Mouse (Mus musculus) midbrain, embryonic 15.5 days (tissue): ENCODE measurements around the gene Tm6sf1. TPM values are rescaled to one million over a fixed set of nuclear protein-coding genes. Genes with fewer than 3 reads are reported as not detected.

Source experiments
- ATAC-seq: fragments of 200-750 bp; cut with Nextera tagmentation; replicated peaks from 2 replicates; pipeline ENCODE4 v1.8.0; 2017; ENCODE audit warnings: moderate TSS enrichment
- H3K27ac ChIP-seq: fragments of 300-500 bp; sonication (generic); 2 replicates; pipeline ENCODE4 v1.5.1; 2015; ENCODE audit warnings: mild to moderate bottlenecking, inconsistent platforms
- H3K27me3 ChIP-seq: fragments of 300-500 bp; sonication (generic); replicated peaks from 2 replicates; pipeline ENCODE4 v1.6.1; 2015; ENCODE audit warnings: inconsistent platforms
- H3K36me3 ChIP-seq: fragments of 300-500 bp; sonication (generic); replicated peaks from 2 replicates; pipeline ENCODE4 v1.6.1; 2015; ENCODE audit warnings: inconsistent platforms
- H3K4me1 ChIP-seq: fragments of 300-500 bp; sonication (generic); 2 replicates; pipeline ENCODE4 v1.6.1; 2015; ENCODE audit warnings: inconsistent platforms
- H3K4me2 ChIP-seq: fragments of 300-500 bp; sonication (generic); 2 replicates; pipeline ENCODE4 v1.6.1; 2015; ENCODE audit warnings: inconsistent platforms, mild to moderate bottlenecking, moderate library complexity
- H3K4me3 ChIP-seq: fragments of 300-500 bp; sonication (generic); 2 replicates; pipeline ENCODE4 v1.5.1; 2015; ENCODE audit warnings: mild to moderate bottlenecking, inconsistent platforms
- H3K9ac ChIP-seq: fragments of 300-500 bp; sonication (generic); 2 replicates; pipeline ENCODE4 v1.6.1; 2015; ENCODE audit warnings: mild to moderate bottlenecking, inconsistent platforms
- H3K9me3 ChIP-seq: fragments of 300-500 bp; sonication (generic); 2 replicates; pipeline ENCODE4 v1.6.1; 2016; ENCODE audit warnings: inconsistent platforms
- WGBS: fragments of 180-500 bp; shearing (Covaris S2); methylation state at CpG from one replicate; pipeline ENCODE4 v1.1.7; 2015; ENCODE audit warnings: mixed read lengths; 5-methylcytosine and 5-hydroxymethylcytosine counted together
- polyA plus RNA-seq: library from polyadenylated mRNA; unstranded; fragments of >200 nt; fragmentation: Nextera tagmentation; extraction: Ambion mirVana; gene quantifications from 2 replicates; pipeline ENCODE4 v1.2.1, GENCODE M21; 2015

Tm6sf1 gene
- polyA plus RNA-seq, 1 experiment from 2014 or later, result 10.2 TPM

DNA sequence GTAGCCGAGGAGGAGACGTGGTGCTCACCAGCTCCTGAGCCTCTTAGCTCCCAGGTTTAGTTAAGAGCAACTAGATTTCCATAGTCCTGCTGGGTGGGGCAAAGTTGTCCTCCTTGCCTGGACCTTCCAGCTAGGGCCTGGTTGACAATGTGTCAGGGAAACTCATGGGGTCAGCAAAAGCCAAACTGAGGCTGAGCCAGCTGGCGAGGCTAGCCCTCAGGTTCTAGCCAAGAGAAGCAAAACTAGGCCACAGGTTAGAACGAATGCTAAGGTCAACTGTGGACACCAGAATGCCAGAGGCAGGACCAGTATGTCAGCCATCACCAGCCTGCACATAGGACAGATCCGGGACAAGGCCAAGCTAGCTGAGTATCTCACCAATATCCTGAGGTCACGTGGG lies 17.4 kb upstream of the Tm6sf1 start:
- H3K9ac ChIP-seq, result no peak overlapping the region
- H3K27ac ChIP-seq, result no peak overlapping the region
- H3K9me3 ChIP-seq, result no peaks in the 10 kb centered on the region
- no peak for ATAC-seq
- H3K27me3 ChIP-seq, result no peaks in the 10 kb centered on the region
- no peak overlapping the region for H3K4me2 ChIP-seq
- H3K4me3 ChIP-seq, result no peak overlapping the region
- no peaks in the 10 kb centered on the region for H3K4me1 ChIP-seq
- WGBS, result 89% methylated on average over 6 of the region's 6 CpGs
- H3K36me3 ChIP-seq, result no peaks in the 10 kb centered on the region

DNA sequence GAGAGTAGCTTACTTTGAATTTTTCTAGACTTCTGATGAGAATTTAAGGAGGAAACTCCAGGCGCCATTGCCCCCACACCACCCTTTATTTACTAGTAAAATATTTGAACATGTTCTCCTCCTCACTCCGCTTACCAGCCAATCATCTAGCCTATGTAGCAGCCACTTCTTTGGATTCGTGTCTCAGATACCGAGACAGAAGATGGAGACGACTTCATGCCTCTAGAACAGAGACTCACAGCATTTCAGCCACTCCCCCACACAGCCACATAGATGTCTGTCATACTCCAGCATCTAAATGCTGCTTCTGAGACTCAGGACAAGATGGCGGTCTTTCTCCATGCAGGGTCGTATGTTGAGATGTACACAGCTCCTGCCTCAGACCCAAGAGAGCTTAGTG lies 16.7 kb upstream of the Tm6sf1 start:
- no peak overlapping the region for H3K27ac ChIP-seq
- 93% methylated on average over 7 of the region's 7 CpGs for WGBS

DNA sequence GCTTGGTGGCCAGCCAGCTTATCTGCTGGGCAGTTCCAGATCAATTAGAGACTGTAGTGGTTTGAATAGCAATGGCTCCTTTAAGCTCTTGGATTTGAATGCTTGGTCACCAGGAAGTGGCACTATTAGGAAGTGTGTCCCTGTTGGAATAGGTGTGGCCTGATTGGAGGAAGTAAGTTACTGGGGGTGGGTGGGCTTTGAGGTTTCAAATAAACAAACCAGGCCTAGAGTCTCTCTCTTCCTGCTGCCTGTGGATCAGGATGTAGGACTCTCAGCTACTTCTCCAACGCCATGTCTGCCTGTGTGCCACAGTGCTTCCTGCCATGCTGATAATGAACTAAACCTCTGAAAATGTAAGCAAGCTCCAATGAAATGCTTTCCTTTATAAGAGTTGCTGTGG lies 15.8 kb upstream of the Tm6sf1 start:
- no peaks in the 10 kb centered on the region for H3K9me3 ChIP-seq
- 91% methylated on average over 1 of the region's 1 CpGs for WGBS
- no peak overlapping the region for H3K4me2 ChIP-seq
- H3K27me3 ChIP-seq, result no peaks in the 10 kb centered on the region
- no peak overlapping the region for H3K4me3 ChIP-seq
- no peaks in the 10 kb centered on the region for H3K36me3 ChIP-seq
- no peak overlapping the region for H3K9ac ChIP-seq
- no peak overlapping the region for H3K27ac ChIP-seq
- ATAC-seq, result no peak
- H3K4me1 ChIP-seq, result no peaks in the 10 kb centered on the region

More for the DNA sequence above, 16.7 kb upstream of the Tm6sf1 start:
- no peaks in the 10 kb centered on the region for H3K27me3 ChIP-seq
- H3K9me3 ChIP-seq, result no peaks in the 10 kb centered on the region
- no peak for ATAC-seq
- no peaks in the 10 kb centered on the region for H3K36me3 ChIP-seq
- H3K9ac ChIP-seq, result no peak overlapping the region
- no peak overlapping the region for H3K4me2 ChIP-seq
- no peak overlapping the region for H3K4me3 ChIP-seq
- H3K4me1 ChIP-seq, result no peaks in the 10 kb centered on the region

DNA sequence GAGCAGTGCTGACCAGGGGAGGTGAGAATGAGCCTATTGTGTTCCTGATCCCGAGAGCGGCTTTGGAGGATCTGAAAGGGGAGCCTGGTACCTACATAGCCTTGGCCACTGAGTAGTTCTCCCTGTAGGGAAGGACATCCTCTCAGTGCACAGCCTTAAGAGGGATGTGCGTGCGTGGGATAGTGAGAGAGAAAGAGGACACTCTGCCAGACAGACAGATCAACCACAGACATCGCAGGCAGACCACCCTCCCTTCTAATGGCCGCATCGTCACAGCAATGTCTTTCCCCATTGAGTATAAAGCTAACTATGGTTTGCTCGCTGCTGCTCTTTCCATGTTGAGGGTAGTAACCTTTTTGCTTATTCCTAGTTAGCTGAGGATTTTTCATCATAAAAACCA lies 14.9 kb upstream of the Tm6sf1 start:
- no peaks in the 10 kb centered on the region for H3K4me1 ChIP-seq
- no peaks in the 10 kb centered on the region for H3K36me3 ChIP-seq
- no peak overlapping the region for H3K4me2 ChIP-seq
- H3K9ac ChIP-seq, result no peak overlapping the region
- H3K27ac ChIP-seq, result no peak overlapping the region
- 69% methylated on average over 8 of the region's 8 CpGs for WGBS
- no peaks in the 10 kb centered on the region for H3K9me3 ChIP-seq
- no peaks in the 10 kb centered on the region for H3K27me3 ChIP-seq
- no peak overlapping the region for H3K4me3 ChIP-seq
- ATAC-seq, result no peak

DNA sequence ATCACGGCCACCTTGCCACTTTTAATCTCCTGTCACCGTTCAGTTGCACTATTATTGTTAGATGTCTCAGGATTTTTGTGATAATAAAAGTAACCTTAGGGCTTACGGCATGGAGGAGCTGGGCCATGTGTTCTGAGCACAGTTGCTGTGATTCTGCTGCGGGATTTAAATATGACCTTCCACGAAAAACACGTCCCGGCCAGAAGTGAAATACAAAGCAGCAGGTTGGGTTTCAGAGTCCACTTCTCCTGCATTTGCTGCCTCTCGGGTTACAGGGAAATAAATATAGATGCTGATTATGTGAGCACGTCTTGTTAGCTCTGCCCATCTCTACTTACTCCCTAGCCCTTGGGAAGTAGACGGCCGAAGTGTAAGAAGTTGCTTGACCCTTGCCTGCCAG lies 14.0 kb upstream of the Tm6sf1 start:
- Histone ChIP-seq H3K27ac (no peak overlapping the region), H3K4me2 (no peak overlapping the region), H3K4me3 (no peak overlapping the region), H3K4me1 (no peaks in the 10 kb centered on the region), H3K27me3 (no peaks in the 10 kb centered on the region), H3K36me3 (no peaks in the 10 kb centered on the region), H3K9ac (no peak overlapping the region), H3K9me3 (no peaks in the 10 kb centered on the region)
- ATAC-seq, result no peak
- 90% methylated on average over 11 of the region's 11 CpGs for WGBS

DNA sequence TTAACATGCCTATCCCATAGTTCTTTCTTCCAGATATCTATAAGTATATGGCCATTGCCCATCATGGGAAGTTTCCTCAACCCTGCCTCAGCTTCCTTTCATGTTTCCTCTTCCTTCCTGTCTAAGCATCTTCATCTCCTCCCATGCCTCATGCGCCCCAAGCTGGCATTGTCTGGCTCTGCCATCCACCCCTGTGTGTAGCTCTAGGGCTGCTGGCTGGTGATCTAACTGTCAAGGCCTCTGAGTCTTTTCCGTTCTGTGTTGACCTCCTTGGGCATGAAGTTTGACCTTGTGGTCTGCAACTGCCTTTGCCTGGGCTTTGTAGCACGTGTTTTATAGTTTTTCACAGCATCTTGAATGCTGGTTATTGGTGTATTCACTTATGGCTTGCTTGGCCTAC lies 13.5 kb upstream of the Tm6sf1 start:
- Histone ChIP-seq H3K4me3 (no peak overlapping the region), H3K27me3 (no peaks in the 10 kb centered on the region), H3K9me3 (no peaks in the 10 kb centered on the region), H3K36me3 (no peaks in the 10 kb centered on the region), H3K4me2 (no peak overlapping the region), H3K4me1 (no peaks in the 10 kb centered on the region), H3K27ac (no peak overlapping the region), H3K9ac (no peak overlapping the region)
- ATAC-seq, result no peak
- 85% methylated on average over 3 of the region's 3 CpGs for WGBS

DNA sequence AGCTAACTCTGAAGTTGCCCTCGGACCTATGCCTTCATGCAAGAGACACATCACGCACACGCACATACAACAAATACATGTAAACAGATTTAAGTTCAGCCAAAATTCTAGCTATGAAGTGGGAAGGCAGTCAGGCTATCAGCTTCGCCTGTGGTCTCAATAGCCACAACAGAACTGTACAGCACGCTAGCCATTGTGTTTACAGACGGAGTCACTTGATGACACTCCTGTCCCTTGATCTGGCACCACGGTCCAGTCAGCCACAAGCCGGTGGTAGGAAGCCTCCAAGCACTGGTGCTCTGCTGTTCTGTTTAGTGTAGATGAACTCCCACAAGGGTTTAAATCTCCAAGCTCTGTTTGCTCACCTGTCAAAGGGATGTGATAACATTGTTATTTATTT lies 12.8 kb upstream of the Tm6sf1 start:
- Histone ChIP-seq H3K4me3 (no peak overlapping the region), H3K4me2 (no peak overlapping the region), H3K27ac (no peak overlapping the region), H3K9me3 (no peaks in the 10 kb centered on the region), H3K4me1 (no peaks in the 10 kb centered on the region), H3K27me3 (no peaks in the 10 kb centered on the region), H3K9ac (no peak overlapping the region), H3K36me3 (no peaks in the 10 kb centered on the region)
- 80% methylated on average over 8 of the region's 8 CpGs for WGBS
- no peak for ATAC-seq

DNA sequence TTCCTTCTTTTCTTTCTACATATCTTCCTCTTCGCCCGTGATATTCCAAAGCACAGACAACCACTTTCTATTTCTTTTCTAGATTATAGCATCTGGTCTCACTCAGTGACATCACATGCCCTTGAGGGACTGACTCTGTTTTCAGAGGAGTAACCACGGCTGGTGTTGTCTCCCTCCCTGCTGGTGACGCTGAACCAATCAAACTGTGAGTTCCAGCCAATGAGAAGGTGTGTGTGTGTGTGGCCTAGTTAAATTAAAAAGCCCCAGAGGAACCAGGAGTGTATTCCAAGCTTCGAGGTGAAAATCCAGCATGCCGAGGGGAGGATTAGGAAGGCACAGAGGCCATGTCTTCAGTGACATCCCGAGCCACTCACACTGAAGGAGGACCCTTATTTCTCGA lies 11.8 kb upstream of the Tm6sf1 start:
- Histone ChIP-seq H3K4me3 (no peak overlapping the region), H3K9ac (no peak overlapping the region), H3K36me3 (no peaks in the 10 kb centered on the region), H3K4me1 (no peaks in the 10 kb centered on the region), H3K9me3 (no peaks in the 10 kb centered on the region), H3K27me3 (no peaks in the 10 kb centered on the region), H3K4me2 (no peak overlapping the region), H3K27ac (no peak overlapping the region)
- ATAC-seq, result no peak
- WGBS, result 37% methylated on average over 8 of the region's 8 CpGs

DNA sequence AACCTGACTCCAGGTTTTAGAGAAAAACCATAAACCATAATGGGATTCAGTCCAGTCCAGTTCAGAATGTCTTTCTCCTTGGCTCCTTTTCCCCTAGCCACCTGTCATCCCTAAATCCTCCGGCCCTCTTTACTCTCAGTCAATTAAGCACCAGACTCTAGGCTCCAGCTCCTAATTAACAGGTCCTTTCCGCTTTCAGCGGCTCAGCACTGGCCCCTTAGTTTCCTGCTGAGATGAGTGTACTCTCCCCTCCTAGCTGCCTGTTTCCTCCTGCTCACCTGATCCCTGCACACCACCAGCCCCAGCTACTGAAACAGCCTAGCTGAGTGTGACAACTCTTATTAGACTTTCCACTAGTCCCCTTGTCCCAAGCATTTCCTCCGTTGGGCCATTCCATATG lies 11.0 kb upstream of the Tm6sf1 start:
- Histone ChIP-seq H3K9ac (no peak overlapping the region), H3K4me2 (no peak overlapping the region), H3K27ac (no peak overlapping the region), H3K27me3 (no peaks in the 10 kb centered on the region), H3K4me3 (no peak overlapping the region), H3K4me1 (no peaks in the 10 kb centered on the region), H3K36me3 (no peaks in the 10 kb centered on the region), H3K9me3 (no peaks in the 10 kb centered on the region)
- 40% methylated on average over 4 of the region's 4 CpGs for WGBS
- ATAC-seq, result no peak

DNA sequence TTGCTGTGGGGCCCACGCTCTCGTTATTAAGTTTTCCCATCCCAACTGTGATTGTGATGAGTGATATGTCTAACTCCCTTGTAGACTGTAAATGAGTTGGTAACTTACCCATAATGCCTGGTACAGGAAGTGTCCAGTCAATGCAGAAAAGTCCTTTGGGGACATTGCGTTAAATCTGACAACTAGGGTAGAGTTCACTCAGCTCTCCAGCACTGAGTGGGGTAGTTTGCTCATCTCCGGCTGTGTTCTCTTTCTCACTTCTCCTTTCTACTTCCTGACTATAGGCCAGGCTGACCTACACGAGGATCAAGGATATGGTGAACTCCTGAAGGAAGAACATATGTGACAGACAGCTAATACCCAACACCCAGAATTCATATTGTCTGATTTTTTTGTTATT lies 9.6 kb upstream of the Tm6sf1 start:
- no peak for ATAC-seq
- H3K9ac ChIP-seq, result no peak overlapping the region
- no peak overlapping the region for H3K4me2 ChIP-seq
- H3K27me3 ChIP-seq, result no peaks in the 10 kb centered on the region
- H3K27ac ChIP-seq, result no peak overlapping the region
- no peaks in the 10 kb centered on the region for H3K9me3 ChIP-seq
- H3K4me1 ChIP-seq, result no peaks in the 10 kb centered on the region
- H3K36me3 ChIP-seq, result no peaks in the 10 kb centered on the region
- no peak overlapping the region for H3K4me3 ChIP-seq
- 94% methylated on average over 5 of the region's 5 CpGs for WGBS

DNA sequence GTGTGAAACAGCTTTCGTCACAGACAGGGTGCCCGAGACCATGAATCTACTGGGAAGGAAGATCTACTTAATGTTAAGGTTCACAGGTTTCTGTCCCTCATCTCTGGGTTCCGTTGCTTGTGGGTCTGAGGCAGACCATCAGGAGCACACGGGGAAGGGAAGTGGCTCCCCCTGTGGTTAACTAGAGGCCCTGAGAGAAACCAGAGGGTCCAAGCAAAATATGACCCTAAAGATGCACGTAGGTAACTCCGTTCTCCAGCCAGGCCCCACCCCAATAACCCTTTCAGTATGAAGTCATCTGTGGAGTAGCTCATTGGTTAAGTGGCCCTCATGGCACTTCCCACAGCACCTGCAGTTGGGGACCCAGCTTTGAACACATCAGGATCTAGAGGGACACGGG lies 9.2 kb upstream of the Tm6sf1 start:
- no peak for ATAC-seq
- 92% methylated on average over 7 of the region's 7 CpGs for WGBS
- H3K9me3 ChIP-seq, result no peaks in the 10 kb centered on the region
- peaks cover 2% of the 10 kb centered on the region for H3K4me1 ChIP-seq
- no peak overlapping the region for H3K4me2 ChIP-seq
- no peaks in the 10 kb centered on the region for H3K36me3 ChIP-seq
- H3K27me3 ChIP-seq, result no peaks in the 10 kb centered on the region
- no peak overlapping the region for H3K27ac ChIP-seq
- no peak overlapping the region for H3K9ac ChIP-seq
- no peak overlapping the region for H3K4me3 ChIP-seq

DNA sequence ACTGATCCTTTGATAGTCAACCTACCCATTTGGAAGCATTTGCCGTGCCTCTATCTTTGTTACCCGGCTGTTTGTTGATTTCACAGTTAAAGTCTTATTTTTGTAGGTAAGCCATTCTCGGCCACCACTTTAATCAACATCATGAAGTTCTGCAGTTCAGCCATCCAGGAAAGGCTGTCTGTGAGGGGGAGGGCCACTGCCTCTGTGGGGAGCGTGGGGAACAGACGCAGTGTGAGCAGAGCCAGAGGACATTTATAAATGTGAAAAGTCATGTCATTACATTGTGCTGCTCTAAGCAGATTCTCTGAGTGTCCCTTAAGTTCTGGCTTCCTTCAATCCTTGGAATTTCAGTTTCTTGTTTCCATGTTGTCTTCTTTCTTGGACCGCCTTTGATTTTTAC lies 8.6 kb upstream of the Tm6sf1 start:
- Histone ChIP-seq H3K27me3 (no peaks in the 10 kb centered on the region), H3K9ac (no peak overlapping the region), H3K36me3 (no peaks in the 10 kb centered on the region), H3K4me2 (no peak overlapping the region), H3K4me1 (peaks cover 5% of the 10 kb centered on the region), H3K9me3 (no peaks in the 10 kb centered on the region), H3K4me3 (no peak overlapping the region), H3K27ac (no peak overlapping the region)
- ATAC-seq, result no peak
- 90% methylated on average over 6 of the region's 6 CpGs for WGBS

DNA sequence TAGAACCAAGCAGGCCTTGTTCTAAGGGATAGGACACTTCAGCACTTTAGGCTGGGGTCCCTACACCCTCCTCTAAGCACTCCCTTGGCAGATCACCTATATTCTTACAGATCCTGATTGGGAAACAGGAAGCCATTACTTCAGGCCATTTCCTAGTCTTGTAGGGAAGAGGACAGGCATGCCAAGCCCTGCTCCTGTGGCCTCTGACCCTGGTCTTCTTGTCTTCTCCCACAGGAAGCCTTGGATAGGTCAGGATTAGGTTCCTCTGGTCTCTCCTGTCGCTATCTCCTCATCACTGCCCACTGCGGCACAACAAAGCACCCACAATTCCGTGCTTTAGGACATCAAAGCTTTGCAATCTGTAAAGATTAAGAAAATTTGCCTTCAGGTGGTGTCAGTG lies 7.1 kb upstream of the Tm6sf1 start:
- WGBS, result 86% methylated on average over 3 of the region's 3 CpGs
- Histone ChIP-seq H3K36me3 (no peaks in the 10 kb centered on the region), H3K9ac (no peak overlapping the region), H3K27me3 (peaks cover 1% of the 10 kb centered on the region; the same call in 1 of the 2 replicates), H3K27ac (no peak overlapping the region), H3K4me3 (no peak overlapping the region), H3K9me3 (no peaks in the 10 kb centered on the region), H3K4me2 (no peak overlapping the region), H3K4me1 (peaks cover 5% of the 10 kb centered on the region)
- ATAC-seq, result no peak
